Mouse (Mus musculus) layer of hippocampus, adult 6 months (tissue): ENCODE results near the gene Stab1. TPM values are rescaled to one million over a fixed set of nuclear protein-coding genes. Genes with fewer than 3 reads are reported as not detected.

Experiments used
- long read RNA-seq, 2 experiments: library from polyadenylated mRNA; unstranded; transcript quantifications; one replicate each; pipeline ENCODE4 v2.0.0; 2019 to 2020
- polyA plus RNA-seq: library from polyadenylated mRNA; unstranded; fragments of <200 nt; fragmentation: Nextera tagmentation; gene quantifications from 2 replicates; pipeline ENCODE4 v1.2.3, GENCODE M21; 2021

Gene Stab1
- polyA plus RNA-seq = 6.7 and 8.1 TPM in 2 replicates
- long read RNA-seq, experiment 1, partial matches to known transcripts = 6 of 6 reads
- long read RNA-seq, experiment 1, other reads (novel, unspliced or antisense) = 0 of 6 reads
- long read RNA-seq, experiment 2, partial matches to known transcripts = 8 of 9 reads
- long read RNA-seq, experiment 2, other reads (novel, unspliced or antisense) = 1 of 9 reads

DNA sequence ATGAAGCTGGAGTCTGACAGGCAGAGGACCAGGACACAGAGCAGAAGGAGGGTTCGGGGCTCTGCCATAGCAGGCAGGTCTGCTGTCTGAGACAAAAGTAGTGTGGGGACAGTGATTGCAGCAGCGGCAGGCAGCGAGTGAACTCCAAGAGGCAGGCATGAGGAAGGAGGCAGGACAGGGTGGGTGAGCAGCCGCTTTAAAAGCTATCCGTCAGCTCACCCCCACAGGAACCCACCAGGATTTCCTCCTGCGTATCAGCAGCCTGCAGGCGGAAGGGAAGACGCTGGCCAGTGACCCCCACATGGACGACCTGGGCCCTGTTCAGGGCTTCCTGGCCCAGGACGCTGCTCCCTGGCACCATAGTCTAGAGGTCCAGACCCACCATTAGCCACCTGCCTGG lies at the start of gene Stab1:
TSS of gene Stab1 (minus strand) at position 217 of the 400 bp plus-strand sequence.

DNA sequence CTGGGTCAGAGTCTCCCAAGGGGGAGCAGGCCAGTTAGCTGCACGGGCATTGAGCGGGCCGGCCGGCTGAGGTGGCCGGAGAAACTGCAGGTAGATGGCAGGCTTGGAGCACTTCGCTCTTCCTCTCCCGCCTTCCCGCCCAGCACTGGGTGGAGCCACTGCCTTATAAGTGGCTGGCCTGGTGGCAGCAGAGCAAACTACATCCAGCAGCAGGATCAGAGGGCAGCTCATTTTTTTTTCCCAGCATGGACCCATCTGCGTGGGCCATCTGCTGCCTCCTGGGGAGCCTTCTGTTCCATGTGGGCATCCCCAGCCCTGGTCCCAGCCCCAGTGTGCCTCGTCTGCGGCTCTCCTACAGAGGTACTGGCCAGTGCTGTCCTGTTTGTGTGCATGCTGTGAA lies 49.2 kb upstream of the Stab1 start, which contains the start of gene Sema3g:
TSS of gene Sema3g (plus strand) at position 195 of the 400 bp plus-strand sequence.

DNA sequence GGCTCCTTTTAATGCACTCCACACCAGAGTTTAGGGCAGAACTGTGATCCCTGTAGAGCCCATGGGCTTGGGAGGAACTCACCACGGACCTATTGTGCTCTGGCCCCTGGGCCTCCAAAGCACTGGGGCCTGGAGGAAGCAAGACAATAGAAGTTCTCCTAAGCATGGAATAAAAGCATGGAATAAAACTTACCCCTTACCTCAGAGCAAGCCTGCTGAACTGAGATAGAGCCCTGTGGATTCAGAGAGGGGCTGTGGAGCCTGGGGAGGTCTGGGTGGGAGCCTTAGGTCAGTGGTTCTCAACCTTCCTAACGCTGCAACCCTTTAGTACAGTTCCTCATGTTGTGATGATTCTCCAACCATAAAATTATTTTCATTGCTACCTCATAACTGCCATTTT lies 48.4 kb upstream of the Stab1 start, which contains the start of gene Nisch:
TSS of gene Nisch (minus strand) at position 101 of the 400 bp plus-strand sequence.

GRCm38 (mm10) chr14:31208084-31208483 lies 39.6 kb upstream of the Stab1 start, which contains the start of gene Tnnc1:
Gene Tnnc1, plus strand, starts transcription at chr14:31208312.

GRCm38 (mm10) chr14:31130236-31131220 lies 37.9 kb downstream of the Stab1 start, which contains the start of gene Nt5dc2:
Gene Nt5dc2, plus strand, starts transcription at chr14:31131053.

DNA sequence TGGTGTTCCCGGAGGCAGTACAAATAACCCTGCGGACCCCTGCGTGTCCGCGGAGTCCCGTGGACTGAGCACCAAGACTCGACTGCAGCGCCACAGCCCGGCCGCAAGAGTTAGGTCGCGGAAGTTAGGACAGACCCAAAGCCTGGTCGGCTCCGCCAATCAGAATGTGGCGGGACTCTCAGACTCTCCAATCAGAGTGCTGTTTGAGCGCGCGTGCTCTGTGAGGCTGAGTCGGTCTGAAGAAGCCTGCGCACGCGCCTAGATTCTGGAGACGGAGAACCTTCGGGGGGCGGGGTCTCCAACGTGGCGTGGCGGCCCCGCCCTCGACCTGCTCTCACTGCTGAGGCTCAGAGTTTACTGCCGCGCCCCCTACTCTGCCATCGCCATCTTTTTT lies 39.6 kb downstream of the Stab1 start, which contains the start of gene Smim4:
TSS of gene Smim4 (minus strand) at position 131 of the 394 bp plus-strand sequence.

Other genes starting within 250 kb of the Stab1 start
- 15.1 and 21.6 TPM in 2 replicates for gene Itih3, start 244.9 kb downstream of the Stab1 start, polyA plus RNA-seq
- not detected in 2 replicates for gene Itih1, start 225.4 kb downstream of the Stab1 start, polyA plus RNA-seq
- 6.8 and 8.2 TPM in 2 replicates for gene Nek4, start 217.3 kb downstream of the Stab1 start, polyA plus RNA-seq
- gene Glt8d1, start 167.2 kb downstream of the Stab1 start, polyA plus RNA-seq = 14.6 and 14.9 TPM in 2 replicates
- 565 and 597 TPM in 2 replicates for gene Spcs1, start 167.0 kb downstream of the Stab1 start, polyA plus RNA-seq
- gene Pbrm1, start 149.5 kb downstream of the Stab1 start, polyA plus RNA-seq = 7.9 and 9.7 TPM in 2 replicates
- gene Gnl3, start 149.5 kb downstream of the Stab1 start, polyA plus RNA-seq = 14.9 TPM in 2 replicates
- gene Smim4, start 39.7 kb downstream of the Stab1 start, polyA plus RNA-seq = 136 and 163 TPM in 2 replicates
- gene Nt5dc2, start 37.6 kb downstream of the Stab1 start, polyA plus RNA-seq = 23.3 and 23.4 TPM in 2 replicates
- gene Tnnc1, start 39.7 kb upstream of the Stab1 start, polyA plus RNA-seq = 2.8 and 5.2 TPM in 2 replicates
- 170 and 174 TPM in 2 replicates for gene Nisch, start 48.3 kb upstream of the Stab1 start, polyA plus RNA-seq
- 0.06 and 0.13 TPM in 2 replicates for gene Sema3g, start 49.2 kb upstream of the Stab1 start, polyA plus RNA-seq
- 3.5 and 4.3 TPM in 2 replicates for gene Phf7, start 82.7 kb upstream of the Stab1 start, polyA plus RNA-seq
- gene Bap1, start 82.8 kb upstream of the Stab1 start, polyA plus RNA-seq = 66.7 and 67.4 TPM in 2 replicates
- gene Dnah1, start 155.3 kb upstream of the Stab1 start, polyA plus RNA-seq = 3.5 and 4.3 TPM in 2 replicates
- 13.8 and 15.4 TPM in 2 replicates for gene Capn7, start 168.0 kb upstream of the Stab1 start, polyA plus RNA-seq